Mouse (Mus musculus): ENCODE results near the gene Pdcd1. TPM values are rescaled to one million over a fixed set of nuclear protein-coding genes. Genes with fewer than 3 reads are reported as not detected.
"Not testable (repeated sequence)": the region's sequence is repeated elsewhere in the genome, so short reads cannot be mapped to it uniquely, and the experiment has no call there.

Gene Pdcd1
- polyA plus RNA-seq, 1 experiment, result 2.4 TPM

- DNase-seq (ENCODE audit: low read depth in 1 of 2, low spot score in 2 of 2), result peak; percentile 56 to 76
- Histone ChIP-seq H3K4me3 (ENCODE audit: extremely low read depth, insufficient read depth, insufficient read length) (no peak overlapping the region), H3K27ac (ENCODE audit: insufficient read depth, low read length) (no peak overlapping the region), H3K36me3 (ENCODE audit: control insufficient read depth, insufficient read depth, low read length) (no peaks in the 10 kb centered on the region), H3K27me3 (ENCODE audit: control insufficient read depth, insufficient read depth, low read length) (no peaks in the 10 kb centered on the region), H3K4me1 (ENCODE audit: control insufficient read depth, insufficient read depth, insufficient read length) (no peaks in the 10 kb centered on the region)
- 4% methylated on average over 9 of the region's 9 CpGs for WGBS
- TF ChIP-seq POLR2A (IDR thresholded peaks at IDR 0.05; ENCODE audit: low read depth, low read length) (no peak), CTCF (IDR thresholded peaks at IDR 0.05; ENCODE audit: extremely low read depth, insufficient read depth, insufficient read length, insufficient replicate concordance) (peak; percentile 88; the same call in 1 of the 2 replicates)
Observed at GRCm38 (mm10) chr1:94078835-94079440, 26.6 kb upstream of the Pdcd1 start.

- no peak overlapping the region for H3K4me3 ChIP-seq (ENCODE audit: extremely low read depth, insufficient read depth, insufficient read length)
- no peak for TF ChIP-seq CTCF (IDR thresholded peaks at IDR 0.05; ENCODE audit: extremely low read depth, insufficient read depth, insufficient read length, insufficient replicate concordance)
- no peak for TF ChIP-seq POLR2A (IDR thresholded peaks at IDR 0.05; ENCODE audit: low read depth, low read length)
- H3K27ac ChIP-seq (ENCODE audit: insufficient read depth, low read length), result no peak overlapping the region
- no peaks in the 10 kb centered on the region for H3K36me3 ChIP-seq (ENCODE audit: control insufficient read depth, insufficient read depth, low read length)
- no peak for DNase-seq (ENCODE audit: low read depth in 1 of 2, low spot score in 2 of 2)
- H3K27me3 ChIP-seq (ENCODE audit: control insufficient read depth, insufficient read depth, low read length), result no peaks in the 10 kb centered on the region
- WGBS, result 33% methylated on average over 3 of the region's 3 CpGs
- no peaks in the 10 kb centered on the region for H3K4me1 ChIP-seq (ENCODE audit: control insufficient read depth, insufficient read depth, insufficient read length)
Observed at GRCm38 (mm10) chr1:94078314-94078713, 26.0 kb upstream of the Pdcd1 start.

- Histone ChIP-seq H3K4me3 (ENCODE audit: extremely low read depth, insufficient read depth, insufficient read length) (no peak overlapping the region), H3K27me3 (ENCODE audit: control insufficient read depth, insufficient read depth, low read length) (no peaks in the 10 kb centered on the region), H3K36me3 (ENCODE audit: control insufficient read depth, insufficient read depth, low read length) (no peaks in the 10 kb centered on the region), H3K27ac (ENCODE audit: insufficient read depth, low read length) (no peak overlapping the region), H3K4me1 (ENCODE audit: control insufficient read depth, insufficient read depth, insufficient read length) (no peaks in the 10 kb centered on the region)
- TF ChIP-seq CTCF (IDR thresholded peaks at IDR 0.05; ENCODE audit: extremely low read depth, insufficient read depth, insufficient read length, insufficient replicate concordance) (no peak), POLR2A (IDR thresholded peaks at IDR 0.05; ENCODE audit: low read depth, low read length) (no peak)
- DNase-seq (ENCODE audit: low read depth in 1 of 2, low spot score in 2 of 2), result no peak
- 11% methylated on average over 1 of the region's 1 CpGs for WGBS
Observed at GRCm38 (mm10) chr1:94076702-94077101, 24.3 kb upstream of the Pdcd1 start.

GRCm38 (mm10) chr1:94074756-94075155 is 22.4 kb upstream of the Pdcd1 start:
- Histone ChIP-seq H3K4me1 (ENCODE audit: control insufficient read depth, insufficient read depth, insufficient read length) (no peaks in the 10 kb centered on the region), H3K27ac (ENCODE audit: insufficient read depth, low read length) (no peak overlapping the region), H3K36me3 (ENCODE audit: control insufficient read depth, insufficient read depth, low read length) (no peaks in the 10 kb centered on the region), H3K27me3 (ENCODE audit: control insufficient read depth, insufficient read depth, low read length) (no peaks in the 10 kb centered on the region), H3K4me3 (ENCODE audit: extremely low read depth, insufficient read depth, insufficient read length) (no peak overlapping the region)
- 19% methylated on average over 6 of the region's 6 CpGs for WGBS
- TF ChIP-seq POLR2A (IDR thresholded peaks at IDR 0.05; ENCODE audit: low read depth, low read length), result no peak
- TF ChIP-seq CTCF (IDR thresholded peaks at IDR 0.05; ENCODE audit: extremely low read depth, insufficient read depth, insufficient read length, insufficient replicate concordance), result no peak
- DNase-seq (ENCODE audit: low read depth in 1 of 2, low spot score in 2 of 2), result no peak

GRCm38 (mm10) chr1:94058281-94058680 is 5.9 kb upstream of the Pdcd1 start:
- not testable (repeated sequence) for H3K27ac ChIP-seq (ENCODE audit: insufficient read depth, low read length); H3K27me3 ChIP-seq (ENCODE audit: control insufficient read depth, insufficient read depth, low read length); H3K36me3 ChIP-seq (ENCODE audit: control insufficient read depth, insufficient read depth, low read length); DNase-seq (ENCODE audit: low read depth in 1 of 2, low spot score in 2 of 2); H3K4me3 ChIP-seq (ENCODE audit: extremely low read depth, insufficient read depth, insufficient read length); H3K4me1 ChIP-seq (ENCODE audit: control insufficient read depth, insufficient read depth, insufficient read length)
- WGBS, result 16% methylated on average over 1 of the region's 1 CpGs

GRCm38 (mm10) chr1:94057401-94057800 is 5.0 kb upstream of the Pdcd1 start:
- DNase-seq (ENCODE audit: low read depth in 1 of 2, low spot score in 2 of 2), result no peak
- H3K27ac ChIP-seq (ENCODE audit: insufficient read depth, low read length), result no peak overlapping the region
- WGBS, result 93% methylated on average over 2 of the region's 2 CpGs
- TF ChIP-seq POLR2A (IDR thresholded peaks at IDR 0.05; ENCODE audit: low read depth, low read length), result no peak
- TF ChIP-seq CTCF (IDR thresholded peaks at IDR 0.05; ENCODE audit: extremely low read depth, insufficient read depth, insufficient read length, insufficient replicate concordance), result no peak
- H3K4me1 ChIP-seq (ENCODE audit: control insufficient read depth, insufficient read depth, insufficient read length), result peaks cover 4% of the 10 kb centered on the region; the same call in 1 of the 2 replicates
- no peaks in the 10 kb centered on the region for H3K36me3 ChIP-seq (ENCODE audit: control insufficient read depth, insufficient read depth, low read length)
- no peaks in the 10 kb centered on the region for H3K27me3 ChIP-seq (ENCODE audit: control insufficient read depth, insufficient read depth, low read length)
- H3K4me3 ChIP-seq (ENCODE audit: extremely low read depth, insufficient read depth, insufficient read length), result no peak overlapping the region

- 35% methylated on average over 3 of the region's 3 CpGs for WGBS
- no peaks in the 10 kb centered on the region for H3K36me3 ChIP-seq (ENCODE audit: control insufficient read depth, insufficient read depth, low read length)
- peaks cover 4% of the 10 kb centered on the region; the same call in 1 of the 2 replicates for H3K4me1 ChIP-seq (ENCODE audit: control insufficient read depth, insufficient read depth, insufficient read length)
- H3K27me3 ChIP-seq (ENCODE audit: control insufficient read depth, insufficient read depth, low read length), result no peaks in the 10 kb centered on the region
- H3K4me3 ChIP-seq (ENCODE audit: extremely low read depth, insufficient read depth, insufficient read length), result no peak overlapping the region
- DNase-seq (ENCODE audit: low read depth in 1 of 2, low spot score in 2 of 2), result no peak
- no peak overlapping the region for H3K27ac ChIP-seq (ENCODE audit: insufficient read depth, low read length)
- TF ChIP-seq POLR2A (IDR thresholded peaks at IDR 0.05; ENCODE audit: low read depth, low read length), result no peak
- no peak for TF ChIP-seq CTCF (IDR thresholded peaks at IDR 0.05; ENCODE audit: extremely low read depth, insufficient read depth, insufficient read length, insufficient replicate concordance)
Observed at GRCm38 (mm10) chr1:94055966-94056365, 3.6 kb upstream of the Pdcd1 start.
